13 mouse cellular contexts compared by ENCODE assay signal in the genomic region with DNA sequence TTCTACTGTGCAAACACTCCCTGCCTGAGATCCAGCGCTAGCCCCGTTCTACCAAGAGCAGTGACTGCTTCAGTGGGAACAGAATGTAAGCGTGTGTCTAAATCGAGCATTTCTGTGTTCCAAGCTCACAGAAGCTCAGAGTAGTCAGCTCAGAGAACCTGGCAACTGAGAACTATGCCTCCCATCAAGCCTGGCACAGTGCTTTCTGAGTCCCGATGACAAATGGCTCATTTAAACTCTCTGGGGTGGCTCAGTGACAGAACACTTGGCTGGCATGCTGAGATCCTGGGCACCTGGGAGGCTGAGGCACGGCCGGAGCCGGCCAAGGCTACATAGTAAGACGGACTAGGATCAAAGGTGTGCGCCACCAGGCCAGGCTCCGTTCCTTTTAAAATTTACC. TPM values are rescaled to one million over a fixed set of nuclear protein-coding genes. Genes with fewer than 3 reads are reported as not detected.
DNase-seq lines count a peak whose midpoint lies in the region; ATAC-seq and TF ChIP-seq lines count a peak whose summit lies in the region.
"Had no signal": no experiment of that assay in that cellular context is flagged by ENCODE, and none has a peak within 500 bp of the region (broad histone marks: within the 10 kb centered on the region; RNA-seq: fewer than 3 reads in every experiment).

No protein-coding gene starts in this region.

- peak; percentile 56; the same call in 1 of the 2 replicates for ATAC-seq in forebrain, postnatal 0 days
- no peak for ATAC-seq in forebrain, embryonic 15.5 days (replicated peaks)
- ATAC-seq in neural tube, embryonic 15.5 days (ENCODE audit: low FRiP score), result no peak
- ATAC-seq: midbrain, embryonic 13.5 days had no signal

- H3K4me1 ChIP-seq in forebrain, postnatal 0 days (ENCODE audit: insufficient read depth), result no peaks in the 10 kb centered on the region
- no peaks in the 10 kb centered on the region for H3K4me1 ChIP-seq in forebrain, embryonic 15.5 days
- 0 out of 2 replicates have a peak, but pooled peaks cover 2% of the 10 kb centered on the region for H3K4me1 ChIP-seq in neural tube, embryonic 15.5 days
- H3K4me1 ChIP-seq: limb, embryonic 15.5 days; midbrain, embryonic 13.5 days had no signal

- peak; percentile 60 for DNase-seq in forebrain, postnatal 0 days
- no peak for DNase-seq in neural tube, embryonic 10.5 days (ENCODE audit: extremely low spot score, low spot score)
- peak; percentile 66 to 83 for DNase-seq in layer of hippocampus, adult 2 months (ENCODE audit: low spot score in 2 of 2)
- DNase-seq in telencephalon, adult 2 months (ENCODE audit: low read depth, low spot score), result peak; percentile 74
- DNase-seq in embryo, embryonic 10.5 days (ENCODE audit: low spot score), result no peak
- no peak for DNase-seq in lung, postnatal 14 days
- DNase-seq: gastrocnemius, postnatal 14 days; heart, postnatal 10 days had no signal

- 68% methylated on average over 11 of the region's 11 CpGs for WGBS in forebrain, postnatal 0 days
- WGBS in forebrain, embryonic 15.5 days, result 89% methylated on average over 11 of the region's 11 CpGs
- WGBS in neural tube, embryonic 15.5 days, result 86% methylated on average over 11 of the region's 11 CpGs

- H3K27me3 ChIP-seq in forebrain, postnatal 0 days (ENCODE audit: insufficient read depth, low read length), result no peaks in the 10 kb centered on the region
- no peaks in the 10 kb centered on the region for H3K27me3 ChIP-seq in forebrain, embryonic 15.5 days
- H3K27me3 ChIP-seq in neural tube, embryonic 15.5 days (replicated peaks), result no peaks in the 10 kb centered on the region
- H3K27me3 ChIP-seq: limb, embryonic 15.5 days; midbrain, embryonic 13.5 days had no signal

- H3K4me3 ChIP-seq in forebrain, postnatal 0 days (ENCODE audit: low read depth, low read length), result no peak overlapping the region
- H3K4me3 ChIP-seq in forebrain, embryonic 15.5 days, result no peak overlapping the region
- no peak overlapping the region for H3K4me3 ChIP-seq in neural tube, embryonic 15.5 days (replicated peaks)
- no peak overlapping the region for H3K4me3 ChIP-seq in layer of hippocampus, adult 2 months
- H3K4me3 ChIP-seq: limb, embryonic 15.5 days; midbrain, embryonic 13.5 days had no signal

- peak overlapping the region; percentile 29; the same call in 1 of the 2 replicates for H3K27ac ChIP-seq in forebrain, postnatal 0 days (ENCODE audit: low read depth, low read length)
- no peak overlapping the region for H3K27ac ChIP-seq in forebrain, embryonic 15.5 days (replicated peaks)
- peak overlapping the region; percentile 60; the same call in 1 of the 2 replicates for H3K27ac ChIP-seq in neural tube, embryonic 15.5 days (replicated peaks)
- peak overlapping the region; percentile 88 for H3K27ac ChIP-seq in layer of hippocampus, adult 2 months
- H3K27ac ChIP-seq: limb, embryonic 15.5 days; midbrain, embryonic 13.5 days had no signal

- H3K36me3 ChIP-seq in forebrain, postnatal 0 days (ENCODE audit: insufficient read depth), result 0 out of 2 replicates have a peak, but pooled peaks cover 3% of the 10 kb centered on the region
- 0 out of 2 replicates have a peak, but pooled peaks cover 9% of the 10 kb centered on the region for H3K36me3 ChIP-seq in forebrain, embryonic 15.5 days
- H3K36me3 ChIP-seq in neural tube, embryonic 15.5 days, result no peaks in the 10 kb centered on the region

- H3K9me3 ChIP-seq in forebrain, postnatal 0 days (ENCODE audit: low read length), result no peaks in the 10 kb centered on the region
- no peaks in the 10 kb centered on the region for H3K9me3 ChIP-seq in forebrain, embryonic 15.5 days
- H3K9me3 ChIP-seq in neural tube, embryonic 15.5 days (replicated peaks), result no peaks in the 10 kb centered on the region
- H3K9me3 ChIP-seq: limb, embryonic 15.5 days; midbrain, embryonic 13.5 days had no signal

- no peak for TF ChIP-seq CTCF in forebrain, postnatal 0 days (IDR thresholded peaks at IDR 0.05; ENCODE audit: low read depth)
- no peak for TF ChIP-seq CTCF in layer of hippocampus, adult 2 months (conservative IDR thresholded peaks at IDR 0.05)

- H3K9ac ChIP-seq in forebrain, postnatal 0 days, result no peak overlapping the region
- no peak overlapping the region for H3K9ac ChIP-seq in forebrain, embryonic 15.5 days (replicated peaks)
- H3K9ac ChIP-seq in neural tube, embryonic 15.5 days (replicated peaks), result no peak overlapping the region
- H3K9ac ChIP-seq: limb, embryonic 15.5 days; midbrain, embryonic 13.5 days had no signal

- no peak overlapping the region for H3K4me2 ChIP-seq in forebrain, postnatal 0 days (ENCODE audit: low read depth)
- no peak overlapping the region for H3K4me2 ChIP-seq in forebrain, embryonic 15.5 days (replicated peaks)
- no peak overlapping the region for H3K4me2 ChIP-seq in neural tube, embryonic 15.5 days
- H3K4me2 ChIP-seq: limb, embryonic 15.5 days; midbrain, embryonic 13.5 days had no signal

RNA-seq across cellular contexts. Expression of a gene that starts 56.8 kb away (rescaled TPM):
- 2.9 and 12.1 TPM in 2 replicates for total RNA-seq in forebrain, postnatal 0 days (2014; rRNA removed)
- polyA plus RNA-seq in forebrain, postnatal 0 days (2015; fragmentation: Nextera tagmentation; extraction: Ambion mirVana), result 1.7 and 3.3 TPM in 2 replicates
- 12.7 and 14.6 TPM in 2 replicates for polyA plus RNA-seq in forebrain, embryonic 15.5 days (2015; fragmentation: Nextera tagmentation; extraction: Ambion mirVana)
- polyA plus RNA-seq in neural tube, embryonic 15.5 days (2015; fragmentation: Nextera tagmentation; extraction: Ambion mirVana), result 4.7 and 9.1 TPM in 2 replicates
- 1 to 10 TPM; 2.2 to 2.8 TPM for total RNA-seq in layer of hippocampus, adult 2 months (2021)

RNA-seq across cellular contexts. Expression of a gene that starts 57.1 kb away (rescaled TPM):
- 97.4 and 118 TPM in 2 replicates for total RNA-seq in forebrain, postnatal 0 days (2014; rRNA removed)
- 122 and 126 TPM in 2 replicates for polyA plus RNA-seq in forebrain, postnatal 0 days (2015; fragmentation: Nextera tagmentation; extraction: Ambion mirVana)
- 147 and 151 TPM in 2 replicates for polyA plus RNA-seq in forebrain, embryonic 15.5 days (2015; fragmentation: Nextera tagmentation; extraction: Ambion mirVana)
- polyA plus RNA-seq in neural tube, embryonic 15.5 days (2015; fragmentation: Nextera tagmentation; extraction: Ambion mirVana), result 117 and 123 TPM in 2 replicates
- 100 to 1,000 TPM in 1 of 2 experiments, 10 to 100 TPM in 1; 93.7 to 109 TPM for total RNA-seq in layer of hippocampus, adult 2 months (2021)

RNA-seq across cellular contexts. Expression of a gene that starts 59.0 kb away (rescaled TPM):
- not detected in 2 replicates for total RNA-seq in forebrain, postnatal 0 days (2014; rRNA removed)
- not detected in 2 replicates for polyA plus RNA-seq in forebrain, postnatal 0 days (2015; fragmentation: Nextera tagmentation; extraction: Ambion mirVana)
- polyA plus RNA-seq in forebrain, embryonic 15.5 days (2015; fragmentation: Nextera tagmentation; extraction: Ambion mirVana), result not detected in 2 replicates
- polyA plus RNA-seq in neural tube, embryonic 15.5 days (2015; fragmentation: Nextera tagmentation; extraction: Ambion mirVana), result 0.13 TPM in 1 of 2 replicates, not detected in the other
- total RNA-seq in layer of hippocampus, adult 2 months (2021), result not detected
- total RNA-seq: gastrocnemius, postnatal 14 days had no signal
- polyA plus RNA-seq: C2C12; midbrain, embryonic 13.5 days had no signal

Comparison
In these comparisons a context has a peak if more than half of its experiments do, and no peak if none do; other contexts are left out.
1. DNase-seq: peak in forebrain, postnatal 0 days (single experiment), layer of hippocampus, adult 2 months (2 of 2) and telencephalon, adult 2 months (single experiment); none in neural tube, embryonic 10.5 days (single experiment), embryo, embryonic 10.5 days (single experiment) and lung, postnatal 14 days (single experiment).